Mouse (Mus musculus) liver (tissue): Measurements from ENCODE around the gene Krtap6-5.
A peak's percentile ranks its signal among the peaks of the same experiment; 100 is the strongest.
"Not testable (repeated sequence)": the region's sequence is repeated elsewhere in the genome, so short reads cannot be mapped to it uniquely, and the experiment has no call there.

Experiments used
- DNase-seq: peaks from one replicate; pipeline ENCODE4 v3.0.0-alpha.2; 2020; ENCODE audit warnings: mixed read lengths

Gene Krtap6-5

GRCm38 (mm10) chr16:89047783-89048182, at the start of gene Krtap6-5:
TSS of gene Krtap6-5 (minus strand) at chr16:89047883.
- no peak for DNase-seq

DNA sequence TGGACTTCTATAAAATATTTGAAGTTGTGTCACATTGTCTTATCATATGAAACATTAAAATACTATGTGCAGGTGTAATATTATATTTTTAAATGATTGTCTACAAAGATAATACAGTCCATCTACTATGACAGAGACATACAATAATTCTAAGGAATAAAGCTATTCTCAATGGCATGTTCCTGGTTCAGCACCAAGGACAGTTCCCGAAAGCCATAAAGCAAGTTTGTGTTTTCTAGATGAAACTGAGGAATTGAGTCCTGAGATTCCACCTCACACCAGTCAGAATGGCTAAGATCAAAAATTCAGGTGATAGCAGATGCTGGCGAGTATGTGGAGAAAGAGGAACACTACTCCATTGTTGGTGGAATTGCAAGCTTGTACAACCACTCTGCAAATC, 23.4 kb upstream of the Krtap6-5 start:
- DNase-seq, result peak; percentile 4

DNA sequence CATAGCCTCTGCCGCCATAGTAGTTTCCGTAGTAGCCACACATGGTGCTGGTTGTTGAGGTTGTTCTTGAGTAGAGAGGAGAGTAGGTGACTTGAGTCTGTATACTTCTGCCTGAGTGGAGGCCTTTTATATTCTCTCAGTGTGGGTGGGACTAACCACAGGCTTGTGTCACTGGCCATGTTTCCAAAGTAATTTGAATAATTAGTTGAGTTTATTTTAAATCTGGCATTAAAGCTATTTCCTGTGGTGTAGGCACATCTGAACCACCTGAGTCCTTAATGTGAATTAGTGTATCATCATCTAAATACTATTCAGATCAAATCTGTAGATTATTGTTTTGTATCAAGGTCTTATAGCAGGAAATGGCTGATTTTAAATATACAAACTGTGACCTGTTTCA, 16.2 kb upstream of the Krtap6-5 start, which contains the start of gene 1110025L11Rik:
1110025L11Rik (minus strand) TSS at position 101 of the 400 bp plus-strand sequence.
- DNase-seq, result not testable (repeated sequence)

DNA sequence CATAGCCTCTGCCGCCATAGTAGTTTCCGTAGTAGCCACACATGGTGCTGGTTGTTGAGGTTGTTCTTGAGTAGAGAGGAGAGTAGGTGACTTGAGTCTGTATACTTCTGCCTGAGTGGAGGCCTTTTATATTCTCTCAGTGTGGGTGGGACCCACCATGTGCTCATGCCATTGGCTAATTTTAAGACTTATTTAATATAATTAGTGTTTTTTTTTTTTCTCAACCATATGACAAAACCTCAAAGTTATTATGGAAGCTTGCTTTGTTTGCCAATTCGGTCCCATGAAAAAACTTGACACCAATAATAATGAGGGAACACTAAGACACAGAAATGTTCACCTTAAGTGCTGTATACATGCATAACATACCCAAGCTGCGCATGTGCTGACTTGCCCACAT, 6.3 kb downstream of the Krtap6-5 start, which contains the start of gene Gm10228:
Gm10228 (minus strand) TSS at position 101 of the 400 bp plus-strand sequence.
- DNase-seq, result not testable (repeated sequence)

DNA sequence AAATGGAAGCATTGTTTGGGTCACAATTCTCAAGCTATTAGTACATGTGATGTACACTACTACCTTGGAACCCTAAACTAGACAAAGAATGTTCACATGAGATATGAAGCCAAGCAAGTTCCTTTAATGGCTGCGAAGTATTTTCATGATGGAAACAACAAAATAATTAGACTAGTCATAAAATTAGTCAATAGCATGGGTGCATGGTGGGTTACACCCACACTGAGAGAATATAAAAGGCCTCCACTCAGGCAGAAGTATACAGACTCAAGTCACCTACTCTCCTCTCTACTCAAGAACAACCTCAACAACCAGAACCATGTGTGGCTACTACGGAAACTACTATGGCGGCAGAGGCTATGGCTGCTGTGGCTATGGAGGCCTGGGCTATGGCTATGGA, 16.3 kb downstream of the Krtap6-5 start, which contains the start of gene Krtap6-1:
Krtap6-1 (plus strand) TSS at position 301 of the 400 bp plus-strand sequence.
- not testable (repeated sequence) for DNase-seq

- not testable (repeated sequence) for DNase-seq
Observed at GRCm38 (mm10) chr16:89014984-89015383, 32.7 kb downstream of the Krtap6-5 start, which contains the start of gene Gm10229. TSS of gene Gm10229 (plus strand) at chr16:89015284.

GRCm38 (mm10) chr16:89013973-89014372, 33.7 kb downstream of the Krtap6-5 start:
- DNase-seq, result no peak

DNA sequence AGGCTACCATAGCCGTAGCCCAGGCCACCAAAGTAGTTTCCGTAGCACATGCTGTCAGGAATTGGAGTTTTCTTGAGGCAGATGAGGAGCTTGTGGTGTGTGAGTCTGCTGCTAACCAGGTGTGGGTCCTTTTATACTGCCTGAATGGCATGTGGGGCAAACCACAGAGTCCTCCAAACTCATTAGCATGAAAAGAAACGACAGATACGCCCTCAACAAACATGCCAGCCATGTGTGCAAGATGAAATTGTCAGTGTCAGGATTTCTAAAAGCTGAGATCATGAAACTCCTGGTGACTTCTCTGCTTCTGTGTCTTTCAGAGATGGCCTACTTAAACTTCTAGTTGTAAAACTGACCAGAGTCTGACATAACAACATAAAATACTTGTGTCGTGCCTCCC, 37.0 kb downstream of the Krtap6-5 start, which contains the start of gene Krtap22-2:
Krtap22-2 (minus strand) TSS at position 101 of the 400 bp plus-strand sequence.
- DNase-seq, result no peak
